Mouse (Mus musculus) midbrain, postnatal 0 days (tissue): ENCODE results near the gene Cacnb3. TPM values are rescaled to one million over a fixed set of nuclear protein-coding genes. Genes with fewer than 3 reads are reported as not detected.

ENCODE experiments used
- ATAC-seq: fragments of 200-750 bp; cut with Nextera tagmentation; 2 replicates; pipeline ENCODE4 v1.8.0; 2017; ENCODE audit warnings: moderate number of reproducible peaks, mild to moderate bottlenecking, moderate TSS enrichment, moderate library complexity; ENCODE audit not compliant: low FRiP score
- DNase-seq: peaks from one replicate; pipeline ENCODE4 v3.0.0-alpha.2; 2015; ENCODE audit warnings: low spot score
- H3K27ac ChIP-seq: fragments of 300-500 bp; sonication (generic); 2 replicates; pipeline ENCODE4 v1.5.1; 2014; ENCODE audit warnings: low read depth, mild to moderate bottlenecking, low read length, mixed read lengths
- H3K27me3 ChIP-seq: fragments of 300-500 bp; sonication (generic); 2 replicates; pipeline ENCODE4 v1.6.1; 2014; ENCODE audit warnings: low read length, control low read depth, mixed read lengths; ENCODE audit not compliant: insufficient read depth
- H3K36me3 ChIP-seq: fragments of 300-500 bp; sonication (generic); 2 replicates; pipeline ENCODE4 v1.6.1; 2014; ENCODE audit warnings: low read length, control low read depth, mixed read lengths; ENCODE audit not compliant: insufficient read depth
- H3K4me1 ChIP-seq: fragments of 300-500 bp; sonication (generic); 2 replicates; pipeline ENCODE4 v1.6.1; 2014; ENCODE audit warnings: mild to moderate bottlenecking, control low read depth, antibody characterized with exemption, low read length, mixed read lengths; ENCODE audit not compliant: insufficient read depth
- H3K4me2 ChIP-seq: fragments of 300-500 bp; sonication (generic); 2 replicates; pipeline ENCODE4 v1.6.1; 2014; ENCODE audit warnings: low read depth, mild to moderate bottlenecking, low read length, mixed read lengths; ENCODE audit not compliant: poor library complexity, severe bottlenecking
- H3K4me3 ChIP-seq: fragments of 300-500 bp; sonication (generic); 2 replicates; pipeline ENCODE4 v1.5.1; 2014; ENCODE audit warnings: low read depth, mild to moderate bottlenecking, low read length, moderate library complexity
- H3K9ac ChIP-seq: fragments of 300-500 bp; sonication (generic); replicated peaks from 2 replicates; pipeline ENCODE4 v1.6.1; 2014; ENCODE audit warnings: mild to moderate bottlenecking, low read length, moderate library complexity, mixed read lengths; ENCODE audit not compliant: poor library complexity, severe bottlenecking
- H3K9me3 ChIP-seq: fragments of 300-500 bp; sonication (generic); 2 replicates; pipeline ENCODE4 v1.6.1; 2016; ENCODE audit warnings: low read length, control low read depth
- CTCF ChIP-seq: IDR thresholded peaks from 2 replicates; pipeline ENCODE4 v1.5.1; 2016; ENCODE audit warnings: antibody characterized with exemption, mild to moderate bottlenecking
- WGBS: fragments of 180-500 bp; shearing (Covaris S2); extraction: QIAGEN DNeasy Blood & Tissue Kit; methylation state at CpG from one replicate; pipeline ENCODE4 v1.1.7; 2014; 5-methylcytosine and 5-hydroxymethylcytosine counted together
- polyA plus RNA-seq: library from polyadenylated mRNA; unstranded; fragments of >200 nt; fragmentation: Nextera tagmentation; extraction: Ambion mirVana; gene quantifications from 2 replicates; pipeline ENCODE4 v1.2.1, GENCODE M21; 2015
- total RNA-seq: library from RNA; depleted of rRNA; stranded (reverse); fragments of >200 nt; gene quantifications from 2 replicates; pipeline ENCODE4 v1.2.3, GENCODE M21; 2014

The Cacnb3 gene
- total and polyA plus RNA-seq, 2 experiments from 2014 or later = 150 to 239 TPM

DNA sequence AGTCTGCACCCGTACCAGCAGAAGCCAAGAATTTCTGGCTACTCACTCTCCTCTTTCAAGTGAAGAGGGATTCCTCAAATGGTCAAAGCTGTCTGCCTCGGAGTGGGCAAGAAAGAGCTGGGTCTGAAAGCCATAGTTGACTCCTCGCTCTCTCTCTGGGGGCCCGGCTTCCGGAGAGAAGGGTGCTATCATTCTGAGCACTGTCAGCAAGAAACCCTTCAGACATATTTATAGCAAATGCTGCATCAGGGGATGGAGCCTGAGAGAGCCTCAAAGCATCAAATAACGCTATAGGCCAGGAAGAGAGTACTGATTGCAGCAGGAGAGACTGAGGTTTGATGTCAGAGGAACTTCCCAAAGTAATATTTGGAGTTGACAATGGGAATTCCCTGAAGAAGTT lies 1.2 kb upstream of the Cacnb3 start:
- Histone ChIP-seq H3K27ac (no peak overlapping the region), H3K27me3 (no peaks in the 10 kb centered on the region), H3K9ac (no peak overlapping the region), H3K4me2 (no peak overlapping the region), H3K9me3 (no peaks in the 10 kb centered on the region), H3K4me3 (no peak overlapping the region), H3K36me3 (no peaks in the 10 kb centered on the region), H3K4me1 (peaks cover 8% of the 10 kb centered on the region; the same call in 1 of the 2 replicates)
- no peak for ATAC-seq
- no peak for DNase-seq
- 60% methylated on average over 6 of the region's 6 CpGs for WGBS
- TF ChIP-seq CTCF = no peak

DNA sequence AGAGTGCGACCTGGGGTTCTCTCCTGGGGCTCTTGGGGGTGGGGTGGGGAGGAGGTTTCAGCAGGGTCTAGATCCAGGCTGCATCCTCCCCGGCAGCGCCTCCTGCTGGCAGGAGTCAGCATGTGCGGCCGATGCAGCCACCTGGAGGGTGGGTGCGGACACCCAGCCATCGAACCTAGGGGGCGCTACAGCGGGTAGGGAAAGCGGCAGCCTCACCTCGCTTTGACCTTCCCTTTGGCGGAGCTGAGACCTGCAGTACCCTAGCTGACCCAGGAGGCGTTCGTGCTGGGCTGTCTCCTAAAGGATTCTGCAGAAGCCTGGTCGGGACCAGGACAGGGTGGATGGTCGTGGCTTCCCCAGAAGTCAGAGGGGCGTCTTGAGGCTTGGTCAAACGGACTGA lies 853 bp downstream of the Cacnb3 start:
- peak overlapping the region; percentile 93 for H3K9ac ChIP-seq
- ATAC-seq = peak; percentile 56
- DNase-seq = peak; percentile 81
- peaks cover 17% of the 10 kb centered on the region for H3K4me1 ChIP-seq
- TF ChIP-seq CTCF = peak; percentile 93
- peak overlapping the region; percentile 88 for H3K4me2 ChIP-seq
- peak overlapping the region; percentile 98 for H3K27ac ChIP-seq
- no peaks in the 10 kb centered on the region for H3K36me3 ChIP-seq
- 1% methylated on average over 18 of the region's 18 CpGs for WGBS
- no peaks in the 10 kb centered on the region for H3K9me3 ChIP-seq
- peak overlapping the region; percentile 68 for H3K4me3 ChIP-seq
- no peaks in the 10 kb centered on the region for H3K27me3 ChIP-seq

DNA sequence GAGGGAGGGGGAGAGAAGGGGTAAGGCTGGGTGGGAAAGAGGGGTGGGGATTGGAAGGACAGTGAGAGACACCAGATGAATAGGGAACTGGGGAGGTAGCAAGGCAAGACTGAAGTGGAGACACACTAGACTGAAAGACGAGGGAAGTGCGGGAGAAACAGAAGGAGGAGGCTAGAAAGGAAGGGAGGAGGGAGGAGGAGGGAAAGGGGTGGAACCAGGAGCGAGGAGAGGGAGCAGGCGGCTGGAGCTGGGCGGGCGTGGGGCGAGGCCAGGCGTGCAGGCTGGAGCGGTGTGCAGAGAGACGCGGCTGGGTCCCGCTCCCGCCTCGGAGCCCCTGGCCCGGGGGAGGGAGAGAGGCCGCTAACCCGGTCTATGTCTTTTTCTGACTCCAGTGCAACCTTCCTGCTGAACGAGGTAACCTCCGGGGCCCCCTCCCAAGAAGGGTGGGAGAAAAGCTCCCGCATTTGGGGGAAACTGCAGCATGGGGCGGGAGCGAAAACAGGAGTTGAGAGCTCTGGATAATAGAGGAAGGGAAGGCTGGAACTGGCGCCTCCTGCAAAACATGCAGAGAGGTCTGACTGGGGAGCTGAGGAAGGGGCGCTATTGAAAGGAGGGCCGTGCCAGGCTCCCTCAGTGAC lies 1.6 kb downstream of the Cacnb3 start:
- peak overlapping the region; percentile 98 for H3K27ac ChIP-seq
- H3K9ac ChIP-seq = peak overlapping the region; percentile 93
- H3K4me3 ChIP-seq = peak overlapping the region; percentile 68
- TF ChIP-seq CTCF = no peak
- no peaks in the 10 kb centered on the region for H3K36me3 ChIP-seq
- H3K4me1 ChIP-seq = peaks cover 24% of the 10 kb centered on the region
- no peaks in the 10 kb centered on the region for H3K27me3 ChIP-seq
- WGBS = under 1% methylated on average over 25 of the region's 25 CpGs
- H3K4me2 ChIP-seq = peak overlapping the region; percentile 88
- ATAC-seq = no peak; the same call in 1 of the 2 replicates
- DNase-seq = peak; percentile 62
- H3K9me3 ChIP-seq = no peaks in the 10 kb centered on the region

DNA sequence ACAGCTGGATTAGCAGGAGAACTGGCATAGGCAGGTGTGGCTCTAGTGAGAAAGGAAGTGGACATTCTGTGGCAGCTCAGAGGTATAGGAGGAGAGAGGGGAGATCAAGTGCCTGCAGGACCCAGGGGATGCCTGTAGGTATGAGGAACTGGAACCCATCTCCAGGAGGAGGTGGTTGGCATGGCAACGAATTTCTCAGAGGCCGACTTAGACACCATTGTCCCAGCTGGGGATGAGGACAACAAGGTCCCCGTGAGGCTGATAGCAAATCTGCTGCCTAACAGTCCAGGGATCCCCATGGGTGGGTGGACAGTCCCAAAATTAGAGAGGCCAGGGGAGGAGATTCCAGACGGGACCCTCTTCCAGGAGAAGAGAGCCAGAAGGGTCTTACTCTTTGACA lies 2.3 kb downstream of the Cacnb3 start:
- peak overlapping the region; percentile 93 for H3K9ac ChIP-seq
- 2% methylated on average over 4 of the region's 4 CpGs for WGBS
- no peak for DNase-seq
- peak overlapping the region; percentile 68 for H3K4me3 ChIP-seq
- peak overlapping the region; percentile 98 for H3K27ac ChIP-seq
- H3K36me3 ChIP-seq = no peaks in the 10 kb centered on the region
- peaks cover 25% of the 10 kb centered on the region for H3K4me1 ChIP-seq
- ATAC-seq = no peak
- no peak for TF ChIP-seq CTCF
- peak overlapping the region; percentile 88 for H3K4me2 ChIP-seq
- no peaks in the 10 kb centered on the region for H3K27me3 ChIP-seq
- H3K9me3 ChIP-seq = no peaks in the 10 kb centered on the region

DNA sequence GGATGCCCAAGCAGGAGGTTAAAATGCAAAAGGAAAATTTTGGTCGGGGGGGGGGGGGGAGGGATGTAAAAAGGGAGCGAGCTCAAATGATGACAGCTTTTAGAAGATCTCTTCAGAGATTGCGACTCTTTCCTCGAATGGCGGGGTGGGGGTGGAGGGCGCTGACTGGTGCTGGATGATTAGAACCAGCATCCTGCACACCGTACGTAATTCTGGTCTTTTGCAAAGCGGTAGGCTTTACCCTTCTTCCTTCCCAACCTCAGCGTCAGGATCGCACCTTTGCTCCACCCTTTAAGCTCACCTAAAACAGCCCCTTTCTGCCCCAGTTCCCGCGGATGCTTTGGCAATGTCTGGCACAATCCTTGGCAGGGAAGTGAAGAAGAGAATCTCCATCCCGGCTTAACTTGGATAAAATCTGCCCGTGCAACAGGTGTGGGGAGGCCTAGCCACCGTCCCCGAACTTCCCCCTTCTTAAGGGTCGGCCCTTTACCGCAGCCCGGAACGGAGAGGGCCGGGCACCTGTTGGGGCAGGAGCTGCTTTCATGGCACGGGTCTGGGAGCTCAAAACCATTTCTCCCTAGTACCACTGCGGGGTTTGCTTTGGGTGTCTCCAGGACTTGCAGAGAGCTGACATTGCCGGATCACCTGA lies 3.3 kb downstream of the Cacnb3 start:
- DNase-seq = peak; percentile 14
- under 1% methylated on average over 25 of the region's 25 CpGs for WGBS
- H3K4me1 ChIP-seq = peaks cover 17% of the 10 kb centered on the region

DNA sequence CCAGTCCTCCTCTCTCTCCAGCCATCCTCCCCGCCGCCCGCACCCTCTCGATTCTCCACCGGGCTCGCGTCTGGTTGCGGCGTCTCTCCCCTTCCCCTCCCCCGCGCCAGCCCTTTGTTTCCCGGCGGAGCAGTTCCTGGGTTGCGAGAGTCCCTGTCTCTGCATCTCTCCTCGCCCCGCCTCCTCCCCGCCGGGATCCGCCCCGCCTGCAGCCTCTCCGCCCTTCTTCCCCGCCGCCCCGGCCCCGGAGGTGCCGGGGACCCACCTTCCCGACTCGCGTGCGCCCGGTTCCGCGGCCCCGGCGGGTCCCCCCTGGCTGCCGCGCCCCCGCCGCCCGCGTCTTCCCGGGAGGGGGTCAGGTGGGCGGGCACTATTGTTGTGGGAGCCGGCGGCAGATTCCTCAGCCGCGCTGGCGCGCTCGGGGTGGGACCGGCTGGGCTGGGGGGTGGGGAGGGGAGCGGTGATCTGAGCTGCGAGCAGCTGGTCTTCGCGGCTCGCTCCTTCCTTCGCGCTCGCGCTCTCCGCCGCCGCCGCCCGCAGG lies 4.0 kb downstream of the Cacnb3 start:
- H3K9me3 ChIP-seq = no peaks in the 10 kb centered on the region

More for the DNA sequence above, 3.3 kb downstream of the Cacnb3 start:
- Histone ChIP-seq H3K9ac (peak overlapping the region; percentile 93), H3K27ac (peak overlapping the region; percentile 98), H3K4me3 (peak overlapping the region; percentile 68), H3K9me3 (no peaks in the 10 kb centered on the region), H3K4me2 (peak overlapping the region; percentile 88), H3K36me3 (no peaks in the 10 kb centered on the region), H3K27me3 (no peaks in the 10 kb centered on the region)
- no peak for TF ChIP-seq CTCF
- no peak for ATAC-seq

More for the DNA sequence above, 4.0 kb downstream of the Cacnb3 start:
- WGBS = 1% methylated on average over 47 of the region's 65 CpGs
- no peaks in the 10 kb centered on the region for H3K27me3 ChIP-seq
- H3K4me1 ChIP-seq = peaks cover 17% of the 10 kb centered on the region
- H3K4me3 ChIP-seq = peak overlapping the region; percentile 68
- peak overlapping the region; percentile 93 for H3K9ac ChIP-seq
- DNase-seq (peak; percentile 72), ATAC-seq (peak; percentile 44)
- H3K27ac ChIP-seq = peak overlapping the region; percentile 98
- peak overlapping the region; percentile 88 for H3K4me2 ChIP-seq
- TF ChIP-seq CTCF = no peak
- peaks cover under 1% of the 10 kb centered on the region; the same call in 1 of the 2 replicates for H3K36me3 ChIP-seq
